Mouse (Mus musculus): ENCODE measurements around the gene Dnajc5g. TPM values are rescaled to one million over a fixed set of nuclear protein-coding genes. Genes with fewer than 3 reads are reported as not detected.

Gene Dnajc5g
- not detected in 2 replicates for polyA plus RNA-seq (2016; fragmentation: Nextera tagmentation; extraction: Ambion mirVana)

DNA sequence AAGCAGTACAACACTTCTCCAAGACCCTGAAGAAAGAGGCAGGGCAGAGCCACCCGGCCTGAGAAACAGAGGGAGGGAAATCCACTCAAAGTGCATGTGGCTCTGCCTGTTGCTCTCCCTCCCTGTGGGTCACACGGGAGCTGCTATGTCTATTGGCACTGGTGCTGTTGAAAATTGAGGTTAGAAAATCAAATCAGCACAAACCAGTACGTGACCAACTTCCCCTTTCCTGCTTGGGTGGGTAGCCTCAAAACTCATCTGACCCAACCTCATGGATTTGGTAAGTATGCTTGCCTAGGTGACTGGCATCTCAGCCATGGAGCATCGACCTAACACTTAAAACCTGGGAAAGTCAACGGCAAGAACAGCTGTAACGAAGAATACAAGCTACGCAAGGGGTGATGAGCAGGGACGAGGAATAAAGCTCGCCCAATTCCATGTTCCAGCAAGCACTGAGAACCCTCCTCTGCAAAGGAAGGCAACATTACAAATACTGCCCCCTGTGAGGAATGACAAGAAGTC is at the start of gene Dnajc5g:
TSS of gene Dnajc5g (plus strand) at position 472 of the 522 bp plus-strand sequence.
- Histone ChIP-seq H3K4me3 (no peak within 1 kb of the TSS), H3K9me3 (no peaks in the 10 kb centered on the region)
- 84% methylated on average over 9 of the region's 9 CpGs for WGBS

DNA sequence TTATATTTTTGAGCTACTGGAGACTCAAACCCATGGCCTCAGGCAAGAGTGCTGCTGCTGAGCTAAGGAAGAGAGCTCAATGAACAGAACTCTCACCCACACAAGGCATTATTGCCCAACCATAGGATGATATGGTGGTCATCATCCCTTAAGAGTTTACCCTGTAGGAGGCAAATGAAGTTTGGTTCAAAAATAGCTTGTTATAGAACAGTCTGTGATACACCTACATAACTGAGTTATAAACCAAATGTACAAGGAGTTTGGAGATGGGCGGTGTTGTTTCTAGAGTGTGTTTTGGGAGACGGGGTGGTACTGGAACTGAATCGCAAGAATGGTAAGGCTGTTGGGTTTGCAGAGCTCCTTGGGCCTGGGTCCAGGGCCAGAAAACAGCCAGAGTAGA is 36.3 kb upstream of the Dnajc5g start:
- 97% methylated on average over 3 of the region's 3 CpGs for WGBS
- Histone ChIP-seq H3K4me3 (no peak overlapping the region), H3K4me1 (no peaks in the 10 kb centered on the region), H3K9me3 (no peaks in the 10 kb centered on the region), H3K4me2 (replicated peaks) (no peak overlapping the region), H3K9ac (no peak overlapping the region), H3K36me3 (peaks cover 94% of the 10 kb centered on the region), H3K27me3 (no peaks in the 10 kb centered on the region), H3K27ac (no peak overlapping the region)
- ATAC-seq (ENCODE audit: insufficient number of reproducible peaks, insufficient read depth, low FRiP score, low TSS enrichment), result no peak

More for the DNA sequence above, at the start of gene Dnajc5g:
- no peak within 1 kb of the TSS for H3K27ac ChIP-seq
- H3K4me1 ChIP-seq, result no peaks in the 10 kb centered on the region
- no peaks in the 10 kb centered on the region for H3K36me3 ChIP-seq
- no peak within 1 kb of the TSS for H3K4me2 ChIP-seq (replicated peaks)
- no peak for ATAC-seq (ENCODE audit: insufficient number of reproducible peaks, insufficient read depth, low FRiP score, low TSS enrichment)
- no peak within 1 kb of the TSS for H3K9ac ChIP-seq
- H3K27me3 ChIP-seq, result no peaks in the 10 kb centered on the region

DNA sequence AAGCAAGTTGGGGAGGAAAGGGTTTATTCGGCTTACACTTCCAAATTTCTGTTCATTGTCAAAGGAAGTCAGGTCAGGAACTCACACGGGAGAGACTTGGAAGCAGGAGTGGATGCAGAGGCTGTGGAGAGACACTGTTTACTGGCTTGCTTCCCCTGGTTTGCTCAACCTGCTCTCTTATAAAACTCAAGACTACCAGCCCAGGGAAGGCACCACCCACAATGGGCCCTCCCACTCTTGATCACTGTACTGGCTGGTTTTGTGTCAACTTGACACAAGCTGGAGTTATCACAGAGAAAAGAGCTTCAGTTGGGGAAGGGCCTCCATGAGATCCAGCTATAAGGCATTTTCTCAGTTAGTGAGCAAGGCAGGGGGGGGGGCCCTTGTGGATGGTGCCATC is 35.0 kb upstream of the Dnajc5g start:
- H3K27me3 ChIP-seq, result no peaks in the 10 kb centered on the region
- no peaks in the 10 kb centered on the region for H3K4me1 ChIP-seq
- no peak overlapping the region for H3K4me3 ChIP-seq
- H3K9ac ChIP-seq, result no peak overlapping the region
- H3K36me3 ChIP-seq, result peaks cover 100% of the 10 kb centered on the region
- H3K9me3 ChIP-seq, result no peaks in the 10 kb centered on the region
- H3K4me2 ChIP-seq (replicated peaks), result no peak overlapping the region
- WGBS, result 82% methylated on average over 2 of the region's 2 CpGs
- no peak for ATAC-seq (ENCODE audit: insufficient number of reproducible peaks, insufficient read depth, low FRiP score, low TSS enrichment)
- H3K27ac ChIP-seq, result no peak overlapping the region

DNA sequence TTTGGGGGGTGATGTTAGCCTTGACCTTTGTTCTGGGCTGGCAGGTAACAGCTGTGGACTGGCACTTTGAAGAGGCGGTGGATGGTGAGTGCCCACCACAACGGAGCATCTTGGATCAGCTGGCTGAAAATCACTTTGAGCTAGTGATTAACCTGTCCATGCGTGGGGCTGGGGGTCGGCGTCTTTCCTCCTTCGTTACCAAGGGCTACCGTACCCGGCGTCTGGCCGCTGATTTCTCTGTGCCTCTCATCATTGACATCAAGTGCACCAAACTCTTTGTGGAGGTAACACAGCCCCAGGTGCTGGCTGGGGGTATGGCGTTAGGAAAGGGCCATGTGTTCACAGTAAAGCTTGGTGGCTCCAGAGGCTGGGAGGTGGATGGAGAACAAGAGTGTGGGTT is 34.3 kb upstream of the Dnajc5g start:
- no peak overlapping the region for H3K9ac ChIP-seq
- H3K36me3 ChIP-seq, result peaks cover 100% of the 10 kb centered on the region
- WGBS, result 92% methylated on average over 11 of the region's 11 CpGs
- H3K27ac ChIP-seq, result no peak overlapping the region
- no peaks in the 10 kb centered on the region for H3K9me3 ChIP-seq
- ATAC-seq (ENCODE audit: insufficient number of reproducible peaks, insufficient read depth, low FRiP score, low TSS enrichment), result no peak
- no peak overlapping the region for H3K4me2 ChIP-seq (replicated peaks)
- no peaks in the 10 kb centered on the region for H3K27me3 ChIP-seq
- no peak overlapping the region for H3K4me3 ChIP-seq
- no peaks in the 10 kb centered on the region for H3K4me1 ChIP-seq

DNA sequence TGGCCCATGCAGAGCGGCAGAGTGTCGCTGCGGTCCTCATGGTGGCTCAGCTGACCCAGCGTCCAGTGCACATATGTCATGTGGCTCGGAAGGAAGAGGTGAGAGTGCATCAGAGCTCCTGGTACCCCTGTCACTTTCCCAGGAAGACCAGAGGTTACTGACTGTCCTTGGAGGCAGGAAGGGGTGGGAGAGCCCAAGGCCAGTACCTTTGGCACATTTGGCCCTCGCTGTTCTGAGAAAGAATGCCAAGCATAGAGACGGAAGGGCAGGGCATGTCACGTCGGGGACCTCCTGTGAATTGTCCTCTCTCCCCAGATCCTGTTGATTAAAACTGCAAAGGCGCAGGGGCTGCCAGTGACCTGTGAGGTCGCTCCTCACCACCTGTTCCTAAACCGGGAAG is 32.9 kb upstream of the Dnajc5g start:
- H3K4me3 ChIP-seq, result no peak overlapping the region
- H3K4me2 ChIP-seq (replicated peaks), result no peak overlapping the region
- H3K36me3 ChIP-seq, result peaks cover 100% of the 10 kb centered on the region
- no peaks in the 10 kb centered on the region for H3K27me3 ChIP-seq
- H3K9ac ChIP-seq, result no peak overlapping the region
- WGBS, result 90% methylated on average over 12 of the region's 12 CpGs
- no peaks in the 10 kb centered on the region for H3K9me3 ChIP-seq
- H3K27ac ChIP-seq, result no peak overlapping the region
- no peaks in the 10 kb centered on the region for H3K4me1 ChIP-seq
- no peak for ATAC-seq (ENCODE audit: insufficient number of reproducible peaks, insufficient read depth, low FRiP score, low TSS enrichment)

DNA sequence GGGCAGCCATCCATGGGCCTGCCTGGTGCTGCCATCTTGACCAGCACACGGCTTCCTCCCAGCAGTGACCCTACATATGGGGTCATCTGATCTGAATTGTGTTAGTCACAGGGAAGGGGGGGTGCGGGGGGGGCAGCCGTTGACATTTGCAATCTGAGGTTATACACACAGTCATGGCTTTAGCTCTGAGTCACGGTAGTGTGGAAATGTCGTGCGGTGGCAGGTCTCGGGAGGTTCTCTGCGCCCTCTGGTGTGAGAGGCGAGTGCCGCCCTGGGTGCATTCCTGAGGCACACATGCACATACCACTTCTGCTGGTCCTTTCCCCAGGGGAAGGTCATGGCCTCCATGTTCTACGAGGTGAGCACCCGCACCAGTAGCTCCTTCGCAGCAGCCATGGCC is 29.7 kb upstream of the Dnajc5g start:
- peaks cover 79% of the 10 kb centered on the region for H3K36me3 ChIP-seq
- WGBS, result 85% methylated on average over 13 of the region's 13 CpGs
- H3K9ac ChIP-seq, result no peak overlapping the region
- no peaks in the 10 kb centered on the region for H3K9me3 ChIP-seq
- H3K4me3 ChIP-seq, result no peak overlapping the region
- no peak for ATAC-seq (ENCODE audit: insufficient number of reproducible peaks, insufficient read depth, low FRiP score, low TSS enrichment)
- no peak overlapping the region for H3K4me2 ChIP-seq (replicated peaks)
- 0 out of 2 replicates have a peak, but pooled peaks cover 2% of the 10 kb centered on the region for H3K4me1 ChIP-seq
- no peak overlapping the region for H3K27ac ChIP-seq
- no peaks in the 10 kb centered on the region for H3K27me3 ChIP-seq

GRCm38 (mm10) chr5:31080059-31080794 is 25.9 kb upstream of the Dnajc5g start:
- WGBS, result 69% methylated on average over 13 of the region's 13 CpGs
- no peak for ATAC-seq (ENCODE audit: insufficient number of reproducible peaks, insufficient read depth, low FRiP score, low TSS enrichment)
- Histone ChIP-seq H3K27ac (no peak overlapping the region), H3K36me3 (peaks cover 40% of the 10 kb centered on the region), H3K9me3 (no peaks in the 10 kb centered on the region), H3K4me3 (no peak overlapping the region), H3K4me1 (0 out of 2 replicates have a peak, but pooled peaks cover 2% of the 10 kb centered on the region), H3K27me3 (peaks cover 13% of the 10 kb centered on the region), H3K9ac (no peak overlapping the region), H3K4me2 (replicated peaks) (no peak overlapping the region)

GRCm38 (mm10) chr5:31080795-31081164 is 25.3 kb upstream of the Dnajc5g start:
- Histone ChIP-seq H3K9ac (no peak overlapping the region), H3K36me3 (peaks cover 35% of the 10 kb centered on the region), H3K4me2 (replicated peaks) (no peak overlapping the region), H3K4me1 (0 out of 2 replicates have a peak, but pooled peaks cover 2% of the 10 kb centered on the region), H3K4me3 (no peak overlapping the region), H3K9me3 (no peaks in the 10 kb centered on the region), H3K27ac (no peak overlapping the region), H3K27me3 (peaks cover 13% of the 10 kb centered on the region)
- ATAC-seq (ENCODE audit: insufficient number of reproducible peaks, insufficient read depth, low FRiP score, low TSS enrichment), result no peak
- WGBS, result 65% methylated on average over 3 of the region's 3 CpGs

- 0 out of 2 replicates have a peak, but pooled peaks cover 2% of the 10 kb centered on the region for H3K4me1 ChIP-seq
- H3K9ac ChIP-seq, result no peak overlapping the region
- H3K9me3 ChIP-seq, result no peaks in the 10 kb centered on the region
- no peak overlapping the region for H3K27ac ChIP-seq
- peaks cover 14% of the 10 kb centered on the region for H3K27me3 ChIP-seq
- 81% methylated on average over 3 of the region's 3 CpGs for WGBS
- peaks cover 29% of the 10 kb centered on the region for H3K36me3 ChIP-seq
- no peak overlapping the region for H3K4me3 ChIP-seq
- ATAC-seq (ENCODE audit: insufficient number of reproducible peaks, insufficient read depth, low FRiP score, low TSS enrichment), result no peak
- no peak overlapping the region for H3K4me2 ChIP-seq (replicated peaks)
These were observed 24.7 kb upstream of the Dnajc5g start for GRCm38 (mm10) chr5:31081386-31081785.

GRCm38 (mm10) chr5:31082355-31082754 is 23.7 kb upstream of the Dnajc5g start:
- no peaks in the 10 kb centered on the region for H3K9me3 ChIP-seq
- ATAC-seq (ENCODE audit: insufficient number of reproducible peaks, insufficient read depth, low FRiP score, low TSS enrichment), result no peak
- no peak overlapping the region for H3K27ac ChIP-seq

DNA sequence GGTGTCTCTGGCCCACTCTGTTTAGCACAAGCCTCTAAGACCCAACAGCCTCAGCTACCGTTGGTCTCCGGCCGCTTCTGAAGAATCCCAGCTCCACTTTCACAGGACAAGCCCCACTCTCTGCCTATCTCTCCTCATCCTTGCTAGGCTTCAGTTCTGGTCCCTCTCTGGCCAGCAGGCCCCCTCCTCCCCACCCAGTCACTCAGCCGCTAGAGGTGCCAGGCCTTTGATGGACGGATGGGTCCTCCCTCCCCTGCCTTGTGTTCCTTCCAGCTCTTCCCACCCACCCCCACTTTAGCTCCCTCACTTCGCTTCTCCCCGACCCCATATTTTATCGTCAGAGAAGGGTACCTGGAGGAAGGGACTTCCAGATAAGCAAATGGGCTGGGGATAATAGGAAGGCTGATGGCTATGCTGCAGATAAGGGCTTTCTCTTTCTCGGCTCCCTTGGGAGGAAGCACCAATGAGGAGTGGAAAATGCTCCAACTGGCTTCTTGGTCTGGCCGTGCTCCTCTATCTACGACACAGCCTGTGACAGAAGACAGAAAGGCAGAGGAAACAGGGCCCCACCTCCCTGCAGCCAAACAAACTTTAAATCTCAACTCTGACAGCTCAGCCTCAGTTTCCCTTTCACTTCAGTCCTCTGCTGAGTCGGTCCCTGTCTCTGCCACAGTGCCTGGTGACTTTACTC is 23.0 kb upstream of the Dnajc5g start:
- Histone ChIP-seq H3K27me3 (peaks cover 25% of the 10 kb centered on the region), H3K36me3 (peaks cover 12% of the 10 kb centered on the region), H3K27ac (no peak overlapping the region), H3K9ac (no peak overlapping the region), H3K4me3 (no peak overlapping the region), H3K4me2 (replicated peaks) (no peak overlapping the region), H3K9me3 (no peaks in the 10 kb centered on the region), H3K4me1 (0 out of 2 replicates have a peak, but pooled peaks cover 2% of the 10 kb centered on the region)
- no peak for ATAC-seq (ENCODE audit: insufficient number of reproducible peaks, insufficient read depth, low FRiP score, low TSS enrichment)
- 43% methylated on average over 12 of the region's 12 CpGs for WGBS

More at GRCm38 (mm10) chr5:31082355-31082754, 23.7 kb upstream of the Dnajc5g start:
- Histone ChIP-seq H3K4me2 (replicated peaks) (no peak overlapping the region), H3K4me3 (no peak overlapping the region), H3K27me3 (peaks cover 19% of the 10 kb centered on the region), H3K4me1 (0 out of 2 replicates have a peak, but pooled peaks cover 2% of the 10 kb centered on the region), H3K9ac (no peak overlapping the region), H3K36me3 (peaks cover 19% of the 10 kb centered on the region)
- WGBS, result 15% methylated on average over 5 of the region's 5 CpGs

DNA sequence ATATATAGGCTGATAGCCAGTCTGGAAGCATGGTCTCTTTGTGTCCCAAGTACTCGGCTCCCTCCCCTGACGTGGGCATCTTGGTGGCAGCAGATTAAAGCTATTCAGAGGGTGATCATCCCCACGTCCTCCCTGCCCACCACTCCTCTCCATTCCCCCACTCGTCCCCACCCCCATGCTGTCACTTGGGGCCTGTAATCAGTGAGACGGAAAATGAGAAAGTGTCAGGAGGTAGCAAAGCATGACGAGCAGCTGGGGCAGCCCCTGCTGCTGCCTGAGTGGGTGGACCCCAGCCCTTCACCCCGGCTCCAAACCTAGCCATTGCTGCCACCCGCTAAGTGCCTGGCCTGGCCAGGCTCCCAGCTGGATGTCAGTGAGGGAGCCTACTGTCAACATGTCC is 22.1 kb upstream of the Dnajc5g start:
- H3K4me2 ChIP-seq (replicated peaks), result no peak overlapping the region
- H3K27ac ChIP-seq, result no peak overlapping the region
- H3K4me1 ChIP-seq, result 0 out of 2 replicates have a peak, but pooled peaks cover 2% of the 10 kb centered on the region
- no peak overlapping the region for H3K4me3 ChIP-seq
- 5% methylated on average over 8 of the region's 8 CpGs for WGBS
- H3K9ac ChIP-seq, result no peak overlapping the region
- peaks cover 34% of the 10 kb centered on the region for H3K27me3 ChIP-seq
- peaks cover 3% of the 10 kb centered on the region; the same call in 1 of the 2 replicates for H3K36me3 ChIP-seq
- no peaks in the 10 kb centered on the region for H3K9me3 ChIP-seq
- no peak for ATAC-seq (ENCODE audit: insufficient number of reproducible peaks, insufficient read depth, low FRiP score, low TSS enrichment)

Measured in embryonic facial prominence, embryonic 12.5 days (tissue).